Mouse (Mus musculus) erythroblast, embryonic 14.5 days (primary cell): Measurements from ENCODE around the gene Plxdc2.

Experiments used
- GATA1 ChIP-seq: IDR thresholded peaks from 2 replicates; pipeline ENCODE4 v1.6.1; 2012; ENCODE audit warnings: low read length, inconsistent platforms, mixed read lengths
- TAL1 ChIP-seq: IDR thresholded peaks from 3 replicates; pipeline ENCODE4 v1.6.1; 2012; ENCODE audit warnings: low read length, inconsistent platforms, mixed read lengths

DNA sequence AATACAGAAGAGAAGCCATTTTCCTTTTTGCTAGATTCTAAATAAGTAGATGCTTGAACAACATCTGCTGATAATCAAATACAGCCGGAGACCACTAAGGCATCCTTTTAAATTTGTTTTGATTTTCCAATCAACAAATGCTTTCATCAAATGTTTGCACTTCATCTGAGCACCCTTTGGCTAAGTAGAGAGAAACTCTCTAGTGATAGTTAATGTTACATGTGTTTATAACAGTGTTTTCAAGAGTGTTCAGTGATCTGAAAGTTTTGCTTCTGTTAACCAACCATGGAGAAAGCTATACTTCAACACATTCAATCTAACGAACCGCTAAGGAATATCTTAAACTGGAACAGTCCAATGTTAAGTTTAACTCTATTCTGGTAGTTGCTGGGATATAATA is 327.6 kb downstream of the Plxdc2 start:
- TF ChIP-seq GATA1 (no peak), TAL1 (no peak)
